Mouse (Mus musculus) cerebellum, adult 11 months (tissue): ENCODE measurements around the gene Gbp10.
"Not testable (repeated sequence)": the region's sequence is repeated elsewhere in the genome, so short reads cannot be mapped to it uniquely, and the experiment has no call there.

Experiments used
- DNase-seq: peaks from one replicate; pipeline ENCODE4 v3.0.0; 2022

Gbp10 gene

GRCm38 (mm10) chr5:105239483-105240047, at the start of gene Gbp10:
Gbp10 (minus strand) TSS chr5:105239533.
- DNase-seq = not testable (repeated sequence)

GRCm38 (mm10) chr5:105260673-105261072, 21.3 kb upstream of the Gbp10 start:
- not testable (repeated sequence) for DNase-seq

DNA sequence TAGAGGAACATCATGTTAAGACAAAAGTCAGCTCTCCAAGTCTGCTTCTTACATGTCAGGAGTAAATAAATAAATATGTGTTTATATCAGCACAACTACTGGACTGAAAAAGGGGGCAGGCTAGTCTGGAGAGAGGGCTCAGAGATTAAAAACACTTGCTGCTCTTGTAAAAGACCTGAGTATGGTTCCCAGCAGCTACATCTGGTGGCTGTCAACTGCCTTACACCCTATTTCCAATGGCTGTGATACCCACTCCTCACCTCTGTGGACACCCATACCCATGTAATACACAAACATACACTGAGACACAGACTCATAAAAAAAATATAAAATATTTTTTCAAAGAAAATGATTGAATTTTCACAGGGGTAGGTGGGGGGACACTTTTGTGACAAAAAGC, 13.2 kb upstream of the Gbp10 start:
- DNase-seq = no peak

- DNase-seq = not testable (repeated sequence)
These were observed 5.4 kb upstream of the Gbp10 start for GRCm38 (mm10) chr5:105244741-105245140.

- not testable (repeated sequence) for DNase-seq
These were observed 1.6 kb upstream of the Gbp10 start for GRCm38 (mm10) chr5:105240982-105241381.

DNA sequence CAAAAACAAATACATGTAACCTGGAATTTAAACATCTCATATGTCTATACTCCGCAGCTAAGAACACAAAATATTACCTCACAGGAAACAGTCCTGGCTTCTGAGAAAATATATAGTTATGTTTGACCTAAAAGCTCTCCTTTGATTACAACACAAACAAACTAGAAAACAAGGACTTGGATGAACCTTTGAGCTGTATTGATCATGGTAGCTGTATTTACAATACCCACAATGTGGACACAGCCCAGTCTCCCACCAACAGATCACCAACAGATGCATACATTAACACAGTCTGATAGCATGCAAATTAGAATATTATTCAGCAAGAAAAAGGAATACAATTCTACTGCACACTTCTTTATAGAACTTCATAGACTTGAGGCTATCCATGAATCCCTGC, 931 bp downstream of the Gbp10 start:
- DNase-seq = not testable (repeated sequence)

GRCm38 (mm10) chr5:105236040-105236439, 3.3 kb downstream of the Gbp10 start:
- not testable (repeated sequence) for DNase-seq

DNA sequence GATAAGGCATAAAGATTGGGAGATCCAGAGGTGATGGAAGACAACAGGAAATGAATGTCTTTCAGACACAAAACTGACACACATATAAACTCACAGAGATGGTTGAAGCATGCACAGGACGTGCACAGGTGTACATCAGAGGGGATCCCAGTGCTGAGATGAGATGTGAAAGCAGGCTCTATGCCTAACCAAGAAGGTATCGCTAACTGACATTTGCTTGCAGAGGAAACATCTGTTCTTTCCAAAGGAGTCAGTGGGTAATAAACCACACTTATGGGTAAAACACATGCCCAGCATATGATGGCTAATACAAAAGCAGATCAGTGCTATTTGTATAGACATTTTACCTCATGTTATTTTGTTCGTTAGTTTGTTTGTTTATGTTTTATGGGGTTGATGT, 30.4 kb downstream of the Gbp10 start:
- DNase-seq = not testable (repeated sequence)

- DNase-seq = not testable (repeated sequence)
These were observed 38.5 kb downstream of the Gbp10 start for GRCm38 (mm10) chr5:105200791-105201355.

- not testable (repeated sequence) for DNase-seq
These were observed 40.2 kb downstream of the Gbp10 start for GRCm38 (mm10) chr5:105199149-105199548.

- not testable (repeated sequence) for DNase-seq
These were observed 41.3 kb downstream of the Gbp10 start for GRCm38 (mm10) chr5:105197915-105198560.

GRCm38 (mm10) chr5:105196308-105196707, 43.0 kb downstream of the Gbp10 start:
- DNase-seq = not testable (repeated sequence)

- not testable (repeated sequence) for DNase-seq
These were observed 46.8 kb downstream of the Gbp10 start for GRCm38 (mm10) chr5:105192536-105192935.

DNA sequence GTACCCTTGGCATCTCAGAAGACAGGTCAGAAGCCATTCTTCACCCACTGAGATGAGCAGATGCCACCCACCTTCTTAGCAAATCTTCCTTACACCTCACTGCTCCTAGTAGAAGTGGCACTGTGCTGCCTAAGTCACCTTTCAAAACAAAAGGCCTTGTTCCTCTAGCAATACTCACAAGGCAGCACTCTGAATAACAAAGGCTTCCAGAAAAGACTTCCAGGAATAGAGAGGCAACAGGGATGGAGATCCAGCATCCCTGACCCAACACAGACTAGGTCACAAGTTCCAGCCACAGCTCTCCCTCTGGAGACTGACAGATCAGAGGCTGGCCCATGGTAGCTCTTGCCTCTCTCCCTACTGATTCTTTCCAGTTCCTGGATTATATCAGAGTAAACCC, 57.9 kb downstream of the Gbp10 start:
- no peak for DNase-seq
